Mouse (Mus musculus): Measurements from ENCODE around the gene Npsr1. TPM values are rescaled to one million over a fixed set of nuclear protein-coding genes. Genes with fewer than 3 reads are reported as not detected.

Npsr1 gene
- polyA plus RNA-seq, 1 experiment = not detected

DNA sequence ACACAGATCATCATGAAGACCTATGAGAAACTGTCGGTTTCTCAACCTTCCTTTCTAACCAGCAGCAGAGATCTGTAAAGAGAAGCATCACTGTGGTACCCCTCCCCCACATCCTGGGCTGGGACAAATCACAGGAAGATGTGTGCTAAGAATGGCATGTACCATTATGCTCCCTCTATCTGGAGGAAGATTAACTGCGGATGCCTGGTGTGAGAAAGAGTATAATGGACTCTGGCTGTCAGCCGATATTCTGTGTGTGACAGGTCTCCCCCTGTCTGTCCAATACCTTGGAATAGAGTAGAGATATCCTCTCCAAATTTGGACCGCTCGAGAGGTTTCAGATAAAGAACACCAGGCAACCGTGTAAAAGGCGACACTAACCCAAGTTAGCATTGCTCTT, 83.1 kb downstream of the Npsr1 start:
- Histone ChIP-seq H3K4me3 (ENCODE audit: insufficient read depth, low read depth, low read length) (no peak overlapping the region), H3K4me1 (ENCODE audit: control insufficient read depth, insufficient read depth, insufficient read length, low read length) (no peaks in the 10 kb centered on the region), H3K27ac (replicated peaks; ENCODE audit: low read depth, low read length) (no peak overlapping the region)

- Histone ChIP-seq H3K4me3 (ENCODE audit: insufficient read depth, low read depth, low read length) (no peak overlapping the region), H3K4me1 (ENCODE audit: control insufficient read depth, insufficient read depth, insufficient read length, low read length) (no peaks in the 10 kb centered on the region), H3K27ac (replicated peaks; ENCODE audit: low read depth, low read length) (no peak overlapping the region)
Observed at GRCm38 (mm10) chr9:24186289-24186688, 88.5 kb downstream of the Npsr1 start.

- no peak overlapping the region for H3K27ac ChIP-seq (replicated peaks; ENCODE audit: low read depth, low read length)
Observed at GRCm38 (mm10) chr9:24189511-24190260, 91.9 kb downstream of the Npsr1 start.

GRCm38 (mm10) chr9:24190261-24190588, 92.4 kb downstream of the Npsr1 start:
- no peaks in the 10 kb centered on the region for H3K4me1 ChIP-seq (ENCODE audit: control insufficient read depth, insufficient read depth, insufficient read length, low read length)
- H3K4me3 ChIP-seq (ENCODE audit: insufficient read depth, low read depth, low read length) = no peak overlapping the region
- H3K27ac ChIP-seq (replicated peaks; ENCODE audit: low read depth, low read length) = no peak overlapping the region

More at GRCm38 (mm10) chr9:24189511-24190260, 91.9 kb downstream of the Npsr1 start:
- H3K4me3 ChIP-seq (ENCODE audit: insufficient read depth, low read depth, low read length) = no peak overlapping the region
- H3K4me1 ChIP-seq (ENCODE audit: control insufficient read depth, insufficient read depth, insufficient read length, low read length) = no peaks in the 10 kb centered on the region

DNA sequence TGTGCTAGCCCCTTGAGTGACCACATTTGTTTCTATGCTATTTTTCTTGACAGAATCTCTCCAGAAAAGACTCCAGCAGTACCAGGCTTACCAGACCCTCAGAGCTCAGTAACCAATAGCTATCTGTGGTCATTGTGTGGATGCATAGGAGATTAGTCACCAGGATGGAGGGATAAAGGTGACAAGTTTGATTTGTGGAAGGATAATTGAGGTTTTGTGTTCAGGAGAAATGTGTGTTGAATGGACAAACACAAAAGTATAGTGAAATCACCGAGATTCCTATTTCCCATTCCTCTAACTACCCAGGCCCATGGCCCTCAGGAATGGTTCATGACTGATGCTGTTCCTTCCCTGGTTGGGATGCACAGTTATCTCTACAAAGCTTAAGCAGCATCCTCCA, 100.5 kb downstream of the Npsr1 start:
- no peak overlapping the region for H3K4me3 ChIP-seq (ENCODE audit: insufficient read depth, low read depth, low read length)
- H3K4me1 ChIP-seq (ENCODE audit: control insufficient read depth, insufficient read depth, insufficient read length, low read length) = no peaks in the 10 kb centered on the region
- H3K27ac ChIP-seq (replicated peaks; ENCODE audit: low read depth, low read length) = no peak overlapping the region

DNA sequence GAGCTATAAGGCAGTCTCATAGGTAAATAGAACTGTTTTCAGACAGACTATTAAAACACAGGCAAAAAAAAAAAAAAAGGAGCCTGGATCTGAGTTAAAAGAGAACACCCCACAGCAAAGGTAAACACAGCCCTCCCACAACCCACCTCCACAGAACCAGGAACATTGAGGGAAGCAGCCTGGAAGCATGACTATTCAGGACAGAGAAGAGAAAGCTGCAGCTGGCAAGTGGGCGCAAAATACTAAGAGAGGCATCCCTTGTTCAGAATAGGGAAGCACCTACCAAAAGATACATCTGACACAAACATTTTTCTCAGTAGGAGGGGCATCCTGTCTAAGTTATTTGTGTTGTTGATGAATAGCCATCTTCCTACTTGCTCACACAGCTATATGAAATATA, 113.8 kb downstream of the Npsr1 start:
- Histone ChIP-seq H3K4me1 (ENCODE audit: control insufficient read depth, insufficient read depth, insufficient read length, low read length) (no peaks in the 10 kb centered on the region), H3K4me3 (ENCODE audit: insufficient read depth, low read depth, low read length) (no peak overlapping the region), H3K27ac (replicated peaks; ENCODE audit: low read depth, low read length) (no peak overlapping the region)

- no peak overlapping the region for H3K27ac ChIP-seq (replicated peaks; ENCODE audit: low read depth, low read length)
- no peaks in the 10 kb centered on the region for H3K4me1 ChIP-seq (ENCODE audit: control insufficient read depth, insufficient read depth, insufficient read length, low read length)
- no peak overlapping the region for H3K4me3 ChIP-seq (ENCODE audit: insufficient read depth, low read depth, low read length)
Observed at GRCm38 (mm10) chr9:24217721-24218120, 119.9 kb downstream of the Npsr1 start.

GRCm38 (mm10) chr9:24236461-24236860, 138.7 kb downstream of the Npsr1 start:
- Histone ChIP-seq H3K27ac (replicated peaks; ENCODE audit: low read depth, low read length) (no peak overlapping the region), H3K4me3 (ENCODE audit: insufficient read depth, low read depth, low read length) (no peak overlapping the region), H3K4me1 (ENCODE audit: control insufficient read depth, insufficient read depth, insufficient read length, low read length) (no peaks in the 10 kb centered on the region)

DNA sequence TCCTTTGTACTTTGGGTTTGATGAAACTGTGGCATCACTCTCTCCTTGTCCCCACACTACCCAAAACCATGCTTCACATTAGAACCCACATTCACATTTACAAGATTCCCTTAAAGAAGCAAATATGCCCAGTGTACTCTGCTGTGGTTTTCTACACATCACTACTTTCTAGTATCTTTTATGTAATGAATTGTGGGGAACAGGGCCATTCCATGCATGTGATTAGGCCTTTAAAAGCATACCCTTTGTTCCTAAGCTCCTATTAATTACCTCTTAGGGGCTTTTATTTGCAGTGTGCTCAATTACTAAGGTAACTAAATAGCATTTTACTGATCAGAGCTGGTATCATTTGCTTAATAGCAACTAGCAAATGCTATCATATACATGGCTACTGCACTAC, 149.8 kb downstream of the Npsr1 start:
- H3K4me3 ChIP-seq (ENCODE audit: insufficient read depth, low read depth, low read length) = no peak overlapping the region
- no peaks in the 10 kb centered on the region for H3K4me1 ChIP-seq (ENCODE audit: control insufficient read depth, insufficient read depth, insufficient read length, low read length)
- H3K27ac ChIP-seq (replicated peaks; ENCODE audit: low read depth, low read length) = no peak overlapping the region

DNA sequence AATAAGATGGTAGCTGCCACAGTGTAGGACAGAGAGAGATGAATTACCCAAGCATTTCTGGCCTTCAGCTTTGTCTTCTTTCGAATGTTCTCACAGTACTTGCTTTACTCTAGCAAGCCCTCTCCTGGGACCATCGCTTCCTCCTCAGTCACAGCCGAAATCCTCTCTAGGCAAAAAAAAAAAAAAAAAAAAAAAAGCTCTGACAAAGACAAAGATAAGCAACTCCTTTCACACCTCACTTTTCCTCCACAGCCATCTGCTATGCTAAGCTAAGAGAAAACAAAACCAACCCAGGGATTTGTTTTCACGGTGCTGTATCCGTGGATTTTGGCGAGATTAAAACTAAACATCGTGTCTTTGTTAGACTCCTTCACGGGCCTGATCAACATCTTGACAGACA, 156.4 kb downstream of the Npsr1 start:
- no peak overlapping the region for H3K4me3 ChIP-seq (ENCODE audit: insufficient read depth, low read depth, low read length)
- no peaks in the 10 kb centered on the region for H3K4me1 ChIP-seq (ENCODE audit: control insufficient read depth, insufficient read depth, insufficient read length, low read length)
- H3K27ac ChIP-seq (replicated peaks; ENCODE audit: low read depth, low read length) = no peak overlapping the region

DNA sequence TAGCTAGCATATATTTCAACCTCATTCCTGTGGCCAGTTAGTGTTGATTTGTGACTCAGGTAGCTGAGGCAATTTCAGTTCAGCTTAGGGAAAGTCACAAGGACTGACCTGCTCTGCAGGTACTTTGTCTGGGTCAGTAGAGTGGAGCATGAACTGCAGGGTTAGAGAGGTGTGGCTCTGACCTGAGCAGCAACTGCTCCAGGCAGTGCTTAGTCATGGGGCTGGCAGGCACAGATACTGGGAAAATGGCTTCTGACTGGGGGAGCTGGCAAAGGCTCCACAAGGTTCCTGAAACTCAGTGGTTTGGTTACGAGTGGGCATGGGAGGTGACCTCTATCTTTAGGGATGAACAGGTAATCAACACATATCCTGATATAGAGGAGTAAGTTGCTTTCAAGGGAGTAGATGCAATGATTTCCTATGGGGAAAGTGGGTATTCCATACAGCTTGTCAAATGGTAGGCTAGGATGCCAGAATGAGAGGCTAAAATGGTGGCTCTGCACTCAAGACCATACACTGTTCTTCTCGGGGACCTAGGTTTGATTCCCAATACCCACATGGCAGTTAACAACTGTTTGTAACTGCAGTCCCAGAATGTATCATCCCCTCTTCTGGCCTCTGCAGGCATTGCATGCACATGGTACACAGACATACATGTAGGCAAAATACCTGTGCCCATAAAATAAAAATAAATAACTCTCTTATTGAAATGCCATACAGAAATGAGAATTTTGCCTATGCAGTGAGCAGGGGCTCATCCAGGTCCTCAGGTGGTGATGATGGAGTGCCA, 182.9 kb downstream of the Npsr1 start:
- no peak overlapping the region for H3K4me3 ChIP-seq (ENCODE audit: insufficient read depth, low read depth, low read length)
- no peak overlapping the region for H3K27ac ChIP-seq (replicated peaks; ENCODE audit: low read depth, low read length)
- H3K4me1 ChIP-seq (ENCODE audit: control insufficient read depth, insufficient read depth, insufficient read length, low read length) = no peaks in the 10 kb centered on the region

DNA sequence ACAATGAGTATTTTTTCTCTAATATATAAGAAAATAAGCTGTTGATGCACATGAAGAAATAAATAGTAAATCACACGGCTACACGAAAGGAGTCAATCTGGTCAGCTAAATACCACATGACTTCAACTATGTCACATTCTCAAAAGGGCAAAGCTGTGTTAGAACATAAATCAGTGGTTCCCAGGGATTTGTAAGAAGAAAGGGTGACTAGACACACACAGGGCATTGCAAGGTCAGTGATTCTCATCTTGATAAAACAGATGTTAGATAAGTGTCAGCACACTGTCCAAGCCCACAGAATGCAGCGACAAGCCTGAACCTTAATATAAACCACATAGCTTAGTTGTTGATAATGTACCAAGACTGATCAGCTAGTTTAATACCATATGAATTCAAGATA, 184.8 kb downstream of the Npsr1 start:
- H3K4me3 ChIP-seq (ENCODE audit: insufficient read depth, low read depth, low read length) = no peak overlapping the region
- no peak overlapping the region for H3K27ac ChIP-seq (replicated peaks; ENCODE audit: low read depth, low read length)
- no peaks in the 10 kb centered on the region for H3K4me1 ChIP-seq (ENCODE audit: control insufficient read depth, insufficient read depth, insufficient read length, low read length)

- no peaks in the 10 kb centered on the region for H3K4me1 ChIP-seq (ENCODE audit: control insufficient read depth, insufficient read depth, insufficient read length, low read length)
- no peak overlapping the region for H3K4me3 ChIP-seq (ENCODE audit: insufficient read depth, low read depth, low read length)
- no peak overlapping the region for H3K27ac ChIP-seq (replicated peaks; ENCODE audit: low read depth, low read length)
Observed at GRCm38 (mm10) chr9:24283071-24283470, 185.3 kb downstream of the Npsr1 start.

DNA sequence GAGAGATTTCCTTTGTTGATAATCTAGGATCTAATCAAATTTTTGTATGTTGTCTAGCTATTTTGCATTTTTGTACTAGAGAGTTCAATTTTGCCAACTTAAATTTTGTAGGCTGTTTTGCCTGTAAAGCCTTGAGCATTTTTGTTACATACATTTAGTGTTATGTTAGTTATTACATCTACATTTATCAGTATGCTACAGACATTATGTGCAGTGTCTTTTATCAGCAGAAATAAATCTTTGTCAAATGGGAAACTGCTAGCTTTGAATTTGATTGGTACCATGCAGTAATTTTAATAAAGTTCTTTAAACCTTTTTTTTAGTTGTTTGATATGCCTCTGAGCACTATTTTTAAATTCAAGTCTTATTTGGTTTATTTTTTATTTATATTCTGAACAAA, 185.7 kb downstream of the Npsr1 start:
- Histone ChIP-seq H3K4me1 (ENCODE audit: control insufficient read depth, insufficient read depth, insufficient read length, low read length) (no peaks in the 10 kb centered on the region), H3K27ac (replicated peaks; ENCODE audit: low read depth, low read length) (no peak overlapping the region), H3K4me3 (ENCODE audit: insufficient read depth, low read depth, low read length) (no peak overlapping the region)

- no peak overlapping the region for H3K27ac ChIP-seq (replicated peaks; ENCODE audit: low read depth, low read length)
Observed at GRCm38 (mm10) chr9:24284239-24285084, 186.7 kb downstream of the Npsr1 start.

More at GRCm38 (mm10) chr9:24284239-24285084, 186.7 kb downstream of the Npsr1 start:
- Histone ChIP-seq H3K4me3 (ENCODE audit: insufficient read depth, low read depth, low read length) (no peak overlapping the region), H3K4me1 (ENCODE audit: control insufficient read depth, insufficient read depth, insufficient read length, low read length) (no peaks in the 10 kb centered on the region)

Measured in brown adipose tissue, adult 24 weeks (tissue).